Mouse (Mus musculus) embryonic fibroblast, embryonic 13.5 days (primary cell): ENCODE results near the gene Mfsd14b. TPM values are rescaled to one million over a fixed set of nuclear protein-coding genes. Genes with fewer than 3 reads are reported as not detected.
A peak's percentile ranks its signal among the peaks of the same experiment; 100 is the strongest.

Experiments used
- H3K27ac ChIP-seq: 2 replicates; pipeline ENCODE4 v1.5.1; 2012; ENCODE audit warnings: low read length, control low read depth, inconsistent platforms; ENCODE audit not compliant: insufficient read depth
- H3K4me1 ChIP-seq: 2 replicates; pipeline ENCODE4 v1.6.1; 2011; ENCODE audit warnings: low read length; ENCODE audit not compliant: control insufficient read depth, insufficient read depth
- H3K4me3 ChIP-seq: 2 replicates; pipeline ENCODE4 v1.5.1; 2011; ENCODE audit warnings: mild to moderate bottlenecking, control low read depth, low read length; ENCODE audit not compliant: insufficient read depth
- CTCF ChIP-seq: IDR thresholded peaks from 2 replicates; pipeline ENCODE4 v1.5.1; 2011; ENCODE audit warnings: mild to moderate bottlenecking, control low read depth, low read length, moderate library complexity, borderline replicate concordance; ENCODE audit not compliant: insufficient read depth
- POLR2A ChIP-seq: IDR thresholded peaks from 2 replicates; pipeline ENCODE4 v1.6.1; 2011; ENCODE audit warnings: low read depth, mild to moderate bottlenecking, control low read depth, low read length, moderate library complexity
- polyA plus RNA-seq: library from polyadenylated mRNA; stranded (reverse); fragments of >200 nt; gene quantifications from 2 replicates; pipeline ENCODE4 v1.2.4, GENCODE M21; 2011; ENCODE audit warnings: low read depth; ENCODE audit not compliant: missing spikeins, insufficient read length

Mfsd14b gene
- polyA plus RNA-seq: 39.4 and 49.1 TPM in 2 replicates

- no peak for TF ChIP-seq CTCF
- peak; percentile 82 for TF ChIP-seq POLR2A
- no peaks in the 10 kb centered on the region for H3K4me1 ChIP-seq
- H3K27ac ChIP-seq: peak within 1 kb of the TSS; percentile 55
- peak within 1 kb of the TSS; percentile 81 for H3K4me3 ChIP-seq
Measured at GRCm38 (mm10) chr13:65112459-65113110, at the start of gene Mfsd14b. TSS of gene Mfsd14b (minus strand) at chr13:65112975.

GRCm38 (mm10) chr13:65149940-65150339 lies 37.2 kb upstream of the Mfsd14b start, which contains the start of gene Olfr466:
TSS of gene Olfr466 (plus strand) at chr13:65150240.
- TF ChIP-seq POLR2A (no peak), CTCF (no peak)
- no peaks in the 10 kb centered on the region for H3K4me1 ChIP-seq
- no peak within 1 kb of the TSS for H3K27ac ChIP-seq
- H3K4me3 ChIP-seq: no peak within 1 kb of the TSS

- Histone ChIP-seq H3K4me1 (no peaks in the 10 kb centered on the region), H3K27ac (no peak within 1 kb of the TSS), H3K4me3 (no peak within 1 kb of the TSS)
- TF ChIP-seq CTCF: no peak
- TF ChIP-seq POLR2A: no peak
Measured at GRCm38 (mm10) chr13:65137789-65138188, 25.0 kb upstream of the Mfsd14b start, which contains the start of gene Olfr465-ps1. TSS of gene Olfr465-ps1 (plus strand) at chr13:65138089.

- Histone ChIP-seq H3K4me1 (no peaks in the 10 kb centered on the region), H3K4me3 (no peak overlapping the region), H3K27ac (no peak overlapping the region)
- TF ChIP-seq POLR2A: no peak
- TF ChIP-seq CTCF: no peak
Measured at GRCm38 (mm10) chr13:65127063-65127847, 14.5 kb upstream of the Mfsd14b start.

DNA sequence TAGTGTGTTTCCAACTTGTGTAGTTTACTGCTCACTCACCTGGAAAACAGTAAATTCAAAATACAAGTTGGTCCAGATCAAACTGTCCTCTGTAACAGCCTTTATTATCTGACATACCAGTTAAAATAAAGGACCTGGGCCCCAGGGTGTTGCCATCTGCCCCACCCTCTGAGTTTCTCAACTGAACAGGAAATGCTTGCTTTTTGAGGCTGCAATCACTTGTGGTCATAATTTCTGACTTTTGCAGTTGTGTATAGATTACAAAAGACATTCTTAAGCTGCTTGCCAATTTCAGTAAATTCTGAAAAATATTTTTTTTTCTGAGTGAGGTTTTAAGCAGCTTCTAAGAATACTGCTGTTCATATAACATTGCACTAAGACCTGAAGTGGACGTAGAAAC lies 9.3 kb upstream of the Mfsd14b start:
- H3K4me1 ChIP-seq: no peaks in the 10 kb centered on the region
- H3K27ac ChIP-seq: no peak overlapping the region
- no peak for TF ChIP-seq POLR2A
- no peak for TF ChIP-seq CTCF
- H3K4me3 ChIP-seq: no peak overlapping the region

GRCm38 (mm10) chr13:65120984-65121383 lies 8.2 kb upstream of the Mfsd14b start:
- TF ChIP-seq CTCF (no peak), POLR2A (no peak)
- no peak overlapping the region for H3K27ac ChIP-seq

GRCm38 (mm10) chr13:65113239-65113638 lies 464 bp upstream of the Mfsd14b start:
- no peak overlapping the region; the same call in 1 of the 2 replicates for H3K27ac ChIP-seq
- no peaks in the 10 kb centered on the region for H3K4me1 ChIP-seq
- peak overlapping the region; percentile 81; the same call in 1 of the 2 replicates for H3K4me3 ChIP-seq
- no peak for TF ChIP-seq CTCF
- no peak for TF ChIP-seq POLR2A

More at GRCm38 (mm10) chr13:65120984-65121383, 8.2 kb upstream of the Mfsd14b start:
- Histone ChIP-seq H3K4me3 (no peak overlapping the region), H3K4me1 (no peaks in the 10 kb centered on the region)

- TF ChIP-seq CTCF (no peak), POLR2A (no peak)
- peak overlapping the region; percentile 55 for H3K27ac ChIP-seq
- H3K4me1 ChIP-seq: no peaks in the 10 kb centered on the region
- peak overlapping the region; percentile 81 for H3K4me3 ChIP-seq
Measured at GRCm38 (mm10) chr13:65111961-65112360, 814 bp downstream of the Mfsd14b start.

- TF ChIP-seq CTCF: no peak
- TF ChIP-seq POLR2A: no peak
- H3K4me1 ChIP-seq: no peaks in the 10 kb centered on the region
Measured at GRCm38 (mm10) chr13:65101232-65101631, 11.5 kb downstream of the Mfsd14b start.

GRCm38 (mm10) chr13:65100678-65101077 lies 12.1 kb downstream of the Mfsd14b start:
- H3K4me3 ChIP-seq: no peak overlapping the region
- H3K4me1 ChIP-seq: no peaks in the 10 kb centered on the region
- no peak overlapping the region for H3K27ac ChIP-seq
- TF ChIP-seq POLR2A: no peak
- TF ChIP-seq CTCF: no peak

More at GRCm38 (mm10) chr13:65101232-65101631, 11.5 kb downstream of the Mfsd14b start:
- H3K27ac ChIP-seq: no peak overlapping the region
- no peak overlapping the region for H3K4me3 ChIP-seq
